Mouse (Mus musculus) thymus, adult 2 months (tissue): ENCODE data around the gene Zmiz1. TPM values are rescaled to one million over a fixed set of nuclear protein-coding genes. Genes with fewer than 3 reads are reported as not detected.

Experiments used
- DNase-seq: peaks from one replicate; pipeline ENCODE4 v3.0.0; 2021
- H3K27ac ChIP-seq: fragments of 200-500 bp; 2 replicates; pipeline ENCODE4 v1.5.1; 2012; ENCODE audit warnings: low read length, control low read depth; ENCODE audit not compliant: control insufficient read depth, insufficient read depth
- H3K27me3 ChIP-seq: fragments of 200-500 bp; 2 replicates; pipeline ENCODE4 v1.6.1; 2012; ENCODE audit warnings: mild to moderate bottlenecking, low read length, moderate library complexity, mixed read lengths; ENCODE audit not compliant: control insufficient read depth, insufficient read depth
- H3K36me3 ChIP-seq: fragments of 200-500 bp; 2 replicates; pipeline ENCODE4 v1.6.1; 2012; ENCODE audit warnings: mild to moderate bottlenecking, low read length, moderate library complexity; ENCODE audit not compliant: control insufficient read depth, insufficient read depth
- H3K4me1 ChIP-seq: fragments of 200-500 bp; replicated peaks from 2 replicates; pipeline ENCODE4 v1.6.1; 2012; ENCODE audit warnings: low read length; ENCODE audit not compliant: control insufficient read depth, insufficient read depth
- H3K4me3 ChIP-seq: fragments of 200-500 bp; 2 replicates; pipeline ENCODE4 v1.5.1; 2012; ENCODE audit warnings: mild to moderate bottlenecking, low read length, control low read depth, moderate library complexity; ENCODE audit not compliant: control insufficient read depth, insufficient read depth
- CTCF ChIP-seq: fragments of 200-500 bp; IDR thresholded peaks from 2 replicates; pipeline ENCODE4 v1.5.1; 2012; ENCODE audit warnings: mild to moderate bottlenecking, control low read depth, low read length, moderate library complexity, borderline replicate concordance; ENCODE audit not compliant: control insufficient read depth, poor library complexity, insufficient read depth; ENCODE audit errors: extremely low read depth
- POLR2A ChIP-seq: fragments of 200-500 bp; IDR thresholded peaks from 2 replicates; pipeline ENCODE4 v1.6.1; 2012; ENCODE audit warnings: mild to moderate bottlenecking, low read length, control low read depth, moderate library complexity; ENCODE audit not compliant: control insufficient read depth, poor library complexity, insufficient read depth; ENCODE audit errors: extremely low read depth
- WGBS: fragments of 180-500 bp; shearing (Covaris S2); methylation state at CpG from one replicate; pipeline ENCODE4 v1.1.7; 2018; 5-methylcytosine and 5-hydroxymethylcytosine counted together
- polyA plus RNA-seq: library from polyadenylated mRNA; depleted of rRNA; stranded (reverse); fragments of >200 nt; gene quantifications from 2 replicates; pipeline ENCODE4 v1.2.3, GENCODE M21; 2012

Gene Zmiz1
- polyA plus RNA-seq, 1 experiment: 58.9 TPM

DNA sequence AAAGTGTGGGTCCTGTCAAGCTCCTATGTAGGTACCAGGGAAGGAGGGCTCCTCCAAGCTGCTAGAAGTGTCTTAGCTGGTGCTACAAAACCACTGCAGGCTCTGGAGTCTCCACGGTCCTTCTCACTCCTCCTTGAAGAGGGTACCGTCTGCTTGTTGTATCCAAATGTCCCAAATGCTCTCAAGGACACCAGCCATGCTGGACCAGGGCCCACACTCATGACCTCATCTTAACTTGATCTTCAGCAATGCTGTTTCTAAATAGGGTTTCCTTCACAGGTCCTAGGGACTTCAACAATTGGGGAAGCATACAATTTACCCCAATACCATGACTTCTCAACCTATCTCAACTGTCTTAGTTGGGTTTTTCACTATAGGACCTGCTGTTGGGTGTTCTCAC is 143.0 kb downstream of the Zmiz1 start:
- 98% methylated on average over 2 of the region's 2 CpGs for WGBS
- peaks cover 7% of the 10 kb centered on the region; the same call in 1 of the 2 replicates for H3K36me3 ChIP-seq
- peaks cover 30% of the 10 kb centered on the region for H3K4me1 ChIP-seq
- TF ChIP-seq POLR2A: no peak
- TF ChIP-seq CTCF: no peak
- no peak overlapping the region for H3K27ac ChIP-seq
- H3K4me3 ChIP-seq: no peak overlapping the region
- H3K27me3 ChIP-seq: no peaks in the 10 kb centered on the region
- no peak for DNase-seq

- no peaks in the 10 kb centered on the region for H3K27me3 ChIP-seq
- H3K36me3 ChIP-seq: 0 out of 2 replicates have a peak, but pooled peaks cover 4% of the 10 kb centered on the region
- TF ChIP-seq POLR2A (no peak), CTCF (no peak)
- H3K27ac ChIP-seq: no peak overlapping the region
- peaks cover 43% of the 10 kb centered on the region for H3K4me1 ChIP-seq
- no peak overlapping the region for H3K4me3 ChIP-seq
- WGBS: 44% methylated on average over 18 of the region's 18 CpGs
- DNase-seq: no peak
Measured at GRCm38 (mm10) chr14:25604395-25605142, 145.6 kb downstream of the Zmiz1 start.

DNA sequence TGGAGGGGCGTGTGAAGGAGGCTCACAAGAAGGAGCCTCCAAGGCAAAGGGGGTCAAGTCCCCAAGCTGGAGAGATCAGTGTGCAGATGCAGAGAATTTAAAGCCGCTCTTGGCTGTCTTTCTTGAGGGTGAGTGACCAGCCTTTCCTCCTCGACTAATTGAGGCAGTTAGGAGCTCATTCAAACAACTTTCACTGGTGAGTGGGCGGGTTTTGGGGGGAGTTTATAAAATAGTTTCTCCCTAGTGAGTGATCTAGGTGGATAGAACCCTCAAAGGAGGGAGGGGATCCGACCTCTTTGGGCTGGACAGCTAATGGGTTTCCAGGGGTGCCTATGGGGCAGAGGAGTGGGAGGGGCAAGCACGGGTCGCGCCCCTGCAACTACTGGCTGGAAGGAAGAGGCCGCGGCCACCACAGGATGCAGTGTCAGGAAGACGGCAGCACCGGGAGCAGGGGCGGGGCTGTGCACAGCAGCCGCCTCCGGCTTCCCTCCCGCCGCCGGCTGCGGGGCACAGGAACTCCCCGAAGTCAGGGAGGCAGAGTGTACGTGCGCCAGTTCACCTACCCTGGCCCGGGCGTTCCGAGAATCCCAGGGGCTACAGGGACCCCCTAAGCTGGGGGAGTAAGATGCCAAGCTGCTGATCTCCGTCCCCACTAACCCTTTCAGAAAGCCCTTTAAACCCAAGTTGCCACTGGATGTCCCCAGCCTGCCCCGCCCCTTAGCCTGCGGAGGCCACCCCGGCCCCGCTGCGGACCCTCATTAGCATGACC is 147.6 kb downstream of the Zmiz1 start:
- Histone ChIP-seq H3K27ac (peak overlapping the region; percentile 3; the same call in 1 of the 2 replicates), H3K27me3 (no peaks in the 10 kb centered on the region), H3K4me3 (peak overlapping the region; percentile 66), H3K36me3 (no peaks in the 10 kb centered on the region), H3K4me1 (peaks cover 39% of the 10 kb centered on the region)
- TF ChIP-seq POLR2A (peak; percentile 42; the same call in 1 of the 2 replicates), CTCF (no peak)
- DNase-seq: peak; percentile 84
- 4% methylated on average over 31 of the region's 31 CpGs for WGBS

- Histone ChIP-seq H3K27ac (peak overlapping the region; percentile 40; the same call in 1 of the 2 replicates), H3K36me3 (no peaks in the 10 kb centered on the region), H3K4me1 (peaks cover 42% of the 10 kb centered on the region), H3K27me3 (no peaks in the 10 kb centered on the region), H3K4me3 (peak overlapping the region; percentile 66)
- peak; percentile 50 for DNase-seq
- no peak for TF ChIP-seq POLR2A
- TF ChIP-seq CTCF: no peak
- WGBS: 1% methylated on average over 90 of the region's 103 CpGs
Measured at GRCm38 (mm10) chr14:25607141-25607967, 148.4 kb downstream of the Zmiz1 start.

- no peaks in the 10 kb centered on the region for H3K27me3 ChIP-seq
Measured at GRCm38 (mm10) chr14:25607968-25608491, 149.0 kb downstream of the Zmiz1 start.

DNA sequence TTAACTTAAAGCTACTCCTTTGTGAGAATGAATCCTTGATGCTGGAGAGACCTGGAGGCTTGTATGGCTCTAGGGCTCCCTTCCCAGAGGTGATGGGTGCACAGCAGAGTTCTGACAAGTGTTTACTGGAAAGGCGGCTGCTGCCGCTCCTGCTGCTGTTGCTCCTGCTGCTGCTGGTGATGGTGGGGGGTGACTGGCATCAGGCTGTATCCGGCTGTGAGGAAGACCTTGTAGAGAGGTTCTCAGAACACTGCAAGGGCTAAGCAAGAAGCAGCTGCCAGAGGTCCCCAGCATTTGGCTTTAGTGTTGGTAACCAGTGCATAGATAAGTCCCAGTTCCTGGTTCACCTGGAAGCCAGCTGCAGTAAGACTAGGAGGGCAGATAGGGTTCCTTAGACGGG is 149.6 kb downstream of the Zmiz1 start:
- 9% methylated on average over 4 of the region's 4 CpGs for WGBS
- TF ChIP-seq POLR2A: no peak
- no peak for TF ChIP-seq CTCF
- Histone ChIP-seq H3K4me3 (peak overlapping the region; percentile 66), H3K27me3 (no peaks in the 10 kb centered on the region), H3K4me1 (peaks cover 38% of the 10 kb centered on the region), H3K36me3 (no peaks in the 10 kb centered on the region), H3K27ac (peak overlapping the region; percentile 67)
- DNase-seq: peak; percentile 37

More at GRCm38 (mm10) chr14:25607968-25608491, 149.0 kb downstream of the Zmiz1 start:
- TF ChIP-seq CTCF (no peak), POLR2A (peak; percentile 40; the same call in 1 of the 2 replicates)
- Histone ChIP-seq H3K27ac (peak overlapping the region; percentile 67), H3K36me3 (no peaks in the 10 kb centered on the region), H3K4me1 (peaks cover 42% of the 10 kb centered on the region), H3K4me3 (peak overlapping the region; percentile 66)
- peak; percentile 68 for DNase-seq
- WGBS: under 1% methylated on average over 52 of the region's 53 CpGs
